Mouse (Mus musculus): ENCODE measurements at regions not wholly inside any gene's neighbourhood (a gene's known extent, or its start where the extent isn't known, plus 50 kb on each side); places are given as distances from the start of the nearest gene placed in this dataset.

DNA sequence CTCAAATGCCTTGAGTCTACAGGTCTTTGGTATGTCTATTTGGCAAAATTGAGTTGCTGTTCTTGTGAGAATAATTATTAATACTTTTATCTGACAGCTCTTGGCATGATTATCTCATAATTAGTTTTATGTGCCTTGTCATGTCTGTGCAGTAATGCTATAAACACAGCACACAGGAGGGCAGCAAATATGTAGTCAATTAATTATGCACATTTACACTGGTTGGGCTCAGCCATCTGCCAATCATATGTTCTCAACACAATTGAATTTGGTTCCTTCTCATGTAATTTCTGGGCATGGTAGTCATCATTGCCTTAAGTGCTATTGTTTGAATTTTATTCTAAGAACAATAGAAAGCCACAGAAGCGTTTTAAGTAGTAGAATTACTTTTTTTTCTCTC lies 1650.7 kb upstream of the Tenm2 start:
- no peak for DNase-seq (ENCODE audit: low spot score in 2 of 2)

- DNase-seq (ENCODE audit: low spot score in 2 of 2): peak; percentile 14 to 46
Measured at GRCm38 (mm10) chr11:38861622-38862345, 1626.0 kb upstream of the Tenm2 start.

GRCm38 (mm10) chr11:38856645-38857044 lies 1620.9 kb upstream of the Tenm2 start:
- no peak for DNase-seq (ENCODE audit: low spot score in 2 of 2)

- DNase-seq (ENCODE audit: low spot score in 2 of 2): no peak
Measured at GRCm38 (mm10) chr11:38829148-38829547, 1593.4 kb upstream of the Tenm2 start.

DNA sequence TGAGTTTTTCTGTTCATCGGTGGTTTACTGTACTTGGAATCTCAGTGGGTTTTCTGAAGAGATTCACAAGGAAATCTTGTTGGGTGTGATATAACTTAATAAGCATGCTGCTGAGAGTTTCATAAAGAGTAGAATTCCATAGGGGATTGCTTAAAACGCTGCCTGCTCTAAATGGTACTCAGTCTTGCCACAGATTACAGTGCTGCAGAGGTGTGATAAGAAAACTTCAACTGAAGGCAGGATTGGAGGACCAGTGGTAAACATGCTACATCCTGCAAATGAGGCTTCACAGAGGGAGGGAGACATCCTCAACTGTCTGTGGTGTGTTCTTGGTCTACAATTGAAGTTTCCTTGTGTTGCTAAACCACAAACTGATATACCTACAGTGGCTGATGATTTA lies 1592.6 kb upstream of the Tenm2 start:
- DNase-seq (ENCODE audit: low spot score in 2 of 2): no peak

DNA sequence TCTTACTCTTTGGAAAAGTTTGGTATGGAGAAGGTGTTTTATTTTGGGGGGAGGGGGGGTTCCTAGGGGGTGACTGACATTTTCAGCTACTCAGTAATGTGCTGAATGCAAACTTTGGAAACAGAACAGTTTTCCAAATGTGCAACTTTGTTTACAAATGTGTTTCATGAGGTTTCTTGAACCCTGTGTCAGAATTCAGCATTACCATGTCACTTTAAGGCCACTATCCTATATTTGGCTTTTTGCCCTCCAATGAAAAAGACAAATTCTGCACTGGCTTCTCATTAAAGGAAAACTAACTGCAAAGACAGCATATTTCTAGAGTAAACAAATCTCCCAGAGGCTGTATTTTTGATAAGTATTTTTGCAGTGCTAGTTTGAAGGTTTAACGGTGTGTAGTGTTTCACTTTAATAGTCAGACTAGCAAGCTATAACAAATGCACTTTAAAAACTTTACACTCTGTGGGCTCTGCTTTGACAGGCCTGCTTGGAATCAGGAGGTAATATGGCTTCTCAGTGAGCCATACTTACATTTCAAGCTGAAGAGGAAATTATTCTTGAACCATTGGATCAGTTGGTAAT lies 1589.5 kb upstream of the Tenm2 start:
- DNase-seq (ENCODE audit: low spot score in 2 of 2): no peak

DNA sequence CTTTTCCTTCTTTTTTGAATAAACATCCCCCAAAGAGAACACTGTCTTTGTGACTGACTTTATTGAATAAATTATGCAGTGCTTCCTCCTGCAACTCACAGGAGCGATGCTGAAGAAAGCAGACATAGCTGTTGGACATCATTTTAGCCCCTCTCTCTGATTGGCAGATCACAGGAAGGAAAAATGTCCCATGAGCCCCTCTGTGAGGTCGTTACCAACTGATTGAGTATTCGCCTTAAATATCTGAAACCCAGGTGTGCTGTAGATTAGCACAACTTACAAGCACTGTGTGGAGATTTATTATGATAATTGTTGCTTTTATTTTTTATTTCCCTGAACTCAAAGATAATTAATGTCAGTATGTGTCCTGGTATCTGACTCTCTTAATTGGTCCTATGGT lies 1582.4 kb upstream of the Tenm2 start:
- DNase-seq (ENCODE audit: low spot score in 2 of 2): no peak

- DNase-seq (ENCODE audit: low spot score in 2 of 2): no peak
Measured at GRCm38 (mm10) chr11:38783548-38783947, 1547.8 kb upstream of the Tenm2 start.

DNA sequence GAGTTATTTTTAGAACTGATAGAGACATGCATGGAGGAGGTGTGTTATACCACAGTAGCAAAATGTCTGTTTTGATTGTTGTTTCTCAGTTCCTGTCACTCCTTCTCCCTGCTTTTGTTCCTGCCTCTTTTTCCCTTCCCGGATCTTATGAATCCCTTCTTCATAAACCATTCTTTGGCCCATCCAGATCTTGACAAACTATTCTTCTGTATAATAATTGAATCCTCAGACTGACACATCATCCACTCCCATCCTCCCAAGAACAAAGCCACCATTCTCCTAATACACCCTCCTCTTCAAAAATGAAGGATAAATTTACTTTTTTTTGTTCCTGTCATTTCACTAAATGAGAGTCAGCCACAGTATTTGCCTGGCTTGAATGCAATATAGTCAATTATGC lies 1543.8 kb upstream of the Tenm2 start:
- DNase-seq (ENCODE audit: low spot score in 2 of 2): no peak

- no peak for DNase-seq (ENCODE audit: low spot score in 2 of 2)
Measured at GRCm38 (mm10) chr11:38762241-38762640, 1526.5 kb upstream of the Tenm2 start.

DNA sequence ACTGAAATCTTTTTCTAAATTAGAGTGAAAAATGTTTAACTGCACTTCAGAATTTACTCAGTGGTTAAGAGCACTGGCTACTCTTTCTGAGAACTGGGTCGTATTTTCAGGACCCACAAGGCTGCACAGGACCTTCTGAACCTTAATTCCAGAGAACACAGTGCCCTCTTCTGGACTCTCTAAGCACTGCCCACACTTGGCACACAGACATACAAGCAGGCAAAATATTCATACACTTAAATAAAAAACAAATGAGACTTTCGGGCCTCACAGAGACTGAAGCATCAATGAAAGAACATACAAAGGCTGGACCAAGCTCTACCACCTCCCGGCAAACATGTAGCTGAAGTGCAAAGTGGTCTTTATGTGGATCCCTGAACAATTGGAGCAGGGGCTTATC lies 1511.8 kb upstream of the Tenm2 start:
- DNase-seq (ENCODE audit: low spot score in 2 of 2): peak in 1 of 2 experiments; percentile 37

GRCm38 (mm10) chr11:38729101-38729500 lies 1493.3 kb upstream of the Tenm2 start:
- DNase-seq (ENCODE audit: low spot score in 2 of 2): peak; percentile 9

- DNase-seq (ENCODE audit: low spot score in 2 of 2): no peak
Measured at GRCm38 (mm10) chr11:38715697-38716096, 1479.9 kb upstream of the Tenm2 start.

DNA sequence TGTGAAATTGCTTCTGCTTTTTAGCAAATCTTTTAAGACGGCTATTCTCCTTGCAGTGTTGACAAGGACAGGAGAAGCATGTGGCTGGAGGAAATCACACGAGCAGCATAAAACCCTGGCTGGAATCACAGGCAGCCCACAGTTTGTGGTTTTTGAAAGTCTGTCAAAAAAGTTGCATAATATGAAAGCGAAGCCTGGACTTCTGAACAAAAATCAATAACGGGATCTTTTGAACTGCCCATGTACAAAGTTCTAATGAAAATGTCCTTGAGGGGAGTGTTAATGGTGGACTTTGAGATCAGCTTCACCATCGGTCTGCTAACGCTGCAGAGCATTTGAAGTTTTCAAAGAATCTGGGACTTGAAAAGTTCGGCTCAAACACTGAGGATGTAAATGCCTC lies 1445.5 kb upstream of the Tenm2 start:
- no peak for DNase-seq (ENCODE audit: low spot score in 2 of 2)

GRCm38 (mm10) chr11:38673367-38674056 lies 1437.7 kb upstream of the Tenm2 start:
- no peak for DNase-seq (ENCODE audit: low spot score in 2 of 2)

Measured in left cerebral cortex, adult 9 months (tissue).